Mouse (Mus musculus) hindbrain, postnatal 0 days (tissue): ENCODE results near the gene Esrra. TPM values are rescaled to one million over a fixed set of nuclear protein-coding genes. Genes with fewer than 3 reads are reported as not detected.

Experiments used
- ATAC-seq: fragments of 200-750 bp; cut with Nextera tagmentation; 2 replicates; pipeline ENCODE4 v1.8.0; 2017; ENCODE audit warnings: mild to moderate bottlenecking, moderate TSS enrichment, moderate library complexity
- DNase-seq: peaks from one replicate; pipeline ENCODE4 v3.0.0-alpha.2; 2015; ENCODE audit warnings: low spot score
- H3K27ac ChIP-seq: fragments of 300-500 bp; sonication (generic); 2 replicates; pipeline ENCODE4 v1.5.1; 2014; ENCODE audit warnings: mild to moderate bottlenecking
- H3K27me3 ChIP-seq: fragments of 300-500 bp; sonication (generic); 2 replicates; pipeline ENCODE4 v1.6.1; 2014; ENCODE audit warnings: low read length, mixed read lengths; ENCODE audit not compliant: insufficient read depth
- H3K36me3 ChIP-seq: fragments of 300-500 bp; sonication (generic); 2 replicates; pipeline ENCODE4 v1.6.1; 2014; ENCODE audit warnings: low read length, mixed read lengths; ENCODE audit not compliant: insufficient read depth
- H3K4me1 ChIP-seq: fragments of 300-500 bp; sonication (generic); 2 replicates; pipeline ENCODE4 v1.6.1; 2014; ENCODE audit warnings: antibody characterized with exemption, low read length, mixed read lengths; ENCODE audit not compliant: insufficient read depth
- H3K4me2 ChIP-seq: fragments of 300-500 bp; sonication (generic); 2 replicates; pipeline ENCODE4 v1.6.1; 2014; ENCODE audit warnings: low read depth, mild to moderate bottlenecking, low read length, moderate library complexity, mixed read lengths
- H3K4me3 ChIP-seq: fragments of 300-500 bp; sonication (generic); 2 replicates; pipeline ENCODE4 v1.5.1; 2014; ENCODE audit warnings: low read length
- H3K9ac ChIP-seq: fragments of 300-500 bp; sonication (generic); replicated peaks from 2 replicates; pipeline ENCODE4 v1.6.1; 2014; ENCODE audit warnings: mild to moderate bottlenecking, low read length, moderate library complexity, mixed read lengths
- H3K9me3 ChIP-seq: fragments of 300-500 bp; sonication (generic); 2 replicates; pipeline ENCODE4 v1.6.1; 2016; ENCODE audit warnings: low read length, mixed read lengths
- CTCF ChIP-seq: IDR thresholded peaks from 2 replicates; pipeline ENCODE4 v1.5.1; 2016; ENCODE audit warnings: antibody characterized with exemption, control low read depth, low read depth
- WGBS: fragments of 180-500 bp; shearing (Covaris S2); extraction: QIAGEN DNeasy Blood & Tissue Kit; methylation state at CpG from one replicate; pipeline ENCODE4 v1.1.7; 2014; 5-methylcytosine and 5-hydroxymethylcytosine counted together
- polyA plus RNA-seq: library from polyadenylated mRNA; unstranded; fragments of >200 nt; fragmentation: Nextera tagmentation; extraction: Ambion mirVana; gene quantifications from 2 replicates; pipeline ENCODE4 v1.2.1, GENCODE M21; 2015
- total RNA-seq: library from RNA; depleted of rRNA; stranded (reverse); fragments of >200 nt; gene quantifications from 2 replicates; pipeline ENCODE4 v1.2.3, GENCODE M21; 2014

Esrra gene
- total and polyA plus RNA-seq, 2 experiments from 2014 or later: 12.3 to 61.6 TPM

GRCm38 (mm10) chr19:6950613-6951153 lies 29.1 kb upstream of the Esrra start:
- Histone ChIP-seq H3K9ac (peak overlapping the region; percentile 59), H3K4me1 (peaks cover 14% of the 10 kb centered on the region), H3K4me3 (peak overlapping the region; percentile 61), H3K27ac (peak overlapping the region; percentile 91), H3K27me3 (no peaks in the 10 kb centered on the region), H3K9me3 (no peaks in the 10 kb centered on the region), H3K36me3 (0 out of 2 replicates have a peak, but pooled peaks cover 1% of the 10 kb centered on the region), H3K4me2 (peak overlapping the region; percentile 99)
- DNase-seq: peak; percentile 75
- WGBS: under 1% methylated on average over 28 of the region's 28 CpGs
- ATAC-seq: peak; percentile 25
- TF ChIP-seq CTCF: no peak

DNA sequence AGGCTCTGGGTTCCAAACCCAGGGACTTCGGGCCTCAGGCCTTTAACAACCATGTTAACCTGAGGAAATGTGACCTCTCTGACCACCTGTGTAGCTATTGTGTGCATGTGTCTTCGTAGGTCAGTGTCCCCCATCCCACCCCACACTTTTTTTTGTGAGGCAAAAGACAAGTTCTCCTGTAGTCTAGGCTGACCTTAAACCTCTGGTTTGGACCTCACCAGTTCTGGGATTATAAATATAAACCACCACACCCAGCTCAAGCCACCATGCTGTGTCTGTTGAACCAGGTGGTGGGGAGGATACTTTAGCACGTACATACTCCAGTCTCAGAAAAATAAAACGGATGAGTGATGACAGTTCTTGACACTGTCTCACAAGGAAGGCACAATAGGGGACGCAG lies 28.3 kb upstream of the Esrra start:
- Histone ChIP-seq H3K4me1 (peaks cover 14% of the 10 kb centered on the region), H3K9ac (peak overlapping the region; percentile 59; the same call in 1 of the 2 replicates), H3K4me2 (peak overlapping the region; percentile 99), H3K27me3 (no peaks in the 10 kb centered on the region), H3K4me3 (peak overlapping the region; percentile 61; the same call in 1 of the 2 replicates), H3K27ac (peak overlapping the region; percentile 91; the same call in 1 of the 2 replicates), H3K36me3 (no peaks in the 10 kb centered on the region), H3K9me3 (no peaks in the 10 kb centered on the region)
- ATAC-seq (no peak), DNase-seq (no peak)
- no peak for TF ChIP-seq CTCF
- WGBS: 35% methylated on average over 5 of the region's 5 CpGs

- Histone ChIP-seq H3K36me3 (no peaks in the 10 kb centered on the region), H3K4me2 (no peak overlapping the region; the same call in 1 of the 2 replicates), H3K9me3 (no peaks in the 10 kb centered on the region), H3K4me1 (peaks cover 14% of the 10 kb centered on the region), H3K27ac (no peak overlapping the region), H3K4me3 (no peak overlapping the region), H3K9ac (no peak overlapping the region; the same call in 1 of the 2 replicates), H3K27me3 (no peaks in the 10 kb centered on the region)
- no peak for ATAC-seq
- no peak for TF ChIP-seq CTCF
- no peak for DNase-seq
- 88% methylated on average over 5 of the region's 5 CpGs for WGBS
These were observed 27.9 kb upstream of the Esrra start for GRCm38 (mm10) chr19:6949532-6949931.

DNA sequence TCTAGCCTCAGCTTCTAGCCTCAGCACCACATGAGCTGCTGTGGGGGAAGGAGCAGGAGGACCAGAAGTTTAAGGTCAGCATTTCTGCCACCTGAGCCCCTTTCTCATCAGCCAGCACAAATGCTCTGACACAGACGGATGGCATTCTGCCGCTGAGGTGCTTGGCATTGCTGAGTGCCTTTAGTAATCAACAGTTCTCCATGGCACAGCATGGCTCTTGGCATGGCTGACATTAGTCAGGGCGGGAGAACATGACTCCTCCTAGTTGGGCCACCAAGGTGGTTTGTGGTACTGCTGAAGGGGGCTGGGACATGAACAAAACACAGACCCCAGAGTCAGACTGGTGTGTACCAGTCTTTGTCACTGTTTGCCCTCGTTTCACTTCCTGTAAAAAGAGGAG lies 26.6 kb upstream of the Esrra start:
- no peak overlapping the region; the same call in 1 of the 2 replicates for H3K27ac ChIP-seq
- no peak for TF ChIP-seq CTCF
- no peaks in the 10 kb centered on the region for H3K9me3 ChIP-seq
- peak; percentile 35 for DNase-seq
- no peak for ATAC-seq
- H3K9ac ChIP-seq: 0 out of 2 replicates have a peak overlapping the region, but pooled peaks have one; percentile 13
- H3K36me3 ChIP-seq: no peaks in the 10 kb centered on the region
- peaks cover 13% of the 10 kb centered on the region for H3K4me1 ChIP-seq
- 53% methylated on average over 4 of the region's 4 CpGs for WGBS
- no peak overlapping the region for H3K4me2 ChIP-seq
- H3K4me3 ChIP-seq: no peak overlapping the region
- H3K27me3 ChIP-seq: no peaks in the 10 kb centered on the region

- H3K27me3 ChIP-seq: no peaks in the 10 kb centered on the region
- peaks cover 13% of the 10 kb centered on the region for H3K4me1 ChIP-seq
- no peak for TF ChIP-seq CTCF
- 55% methylated on average over 4 of the region's 4 CpGs for WGBS
- no peak for ATAC-seq
- H3K4me3 ChIP-seq: no peak overlapping the region
- no peak overlapping the region; the same call in 1 of the 2 replicates for H3K27ac ChIP-seq
- H3K4me2 ChIP-seq: no peak overlapping the region
- no peaks in the 10 kb centered on the region for H3K9me3 ChIP-seq
- DNase-seq: no peak
- H3K9ac ChIP-seq: 0 out of 2 replicates have a peak overlapping the region, but pooled peaks have one; percentile 13
- no peaks in the 10 kb centered on the region for H3K36me3 ChIP-seq
These were observed 26.1 kb upstream of the Esrra start for GRCm38 (mm10) chr19:6947742-6948141.

DNA sequence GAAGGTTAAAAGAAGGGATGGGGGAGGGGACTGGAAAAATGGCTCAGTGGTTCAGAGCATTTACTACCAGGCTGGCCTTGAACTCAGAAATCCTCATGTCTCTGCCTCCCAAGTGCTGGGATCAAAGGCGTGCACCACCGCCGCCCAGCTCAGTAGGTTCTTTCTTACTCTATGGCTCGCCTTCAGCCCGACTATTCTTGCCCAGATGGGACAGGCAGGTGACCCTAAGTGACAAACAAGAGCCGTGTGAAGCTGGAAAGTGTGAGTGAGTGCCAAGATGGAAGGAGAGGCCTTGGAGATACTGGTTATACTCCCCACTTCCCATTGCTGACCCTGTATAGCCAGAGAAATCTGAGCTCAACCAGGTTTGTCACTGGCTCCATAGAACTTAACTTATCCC lies 22.1 kb upstream of the Esrra start:
- WGBS: 92% methylated on average over 6 of the region's 6 CpGs
- no peak for ATAC-seq

DNA sequence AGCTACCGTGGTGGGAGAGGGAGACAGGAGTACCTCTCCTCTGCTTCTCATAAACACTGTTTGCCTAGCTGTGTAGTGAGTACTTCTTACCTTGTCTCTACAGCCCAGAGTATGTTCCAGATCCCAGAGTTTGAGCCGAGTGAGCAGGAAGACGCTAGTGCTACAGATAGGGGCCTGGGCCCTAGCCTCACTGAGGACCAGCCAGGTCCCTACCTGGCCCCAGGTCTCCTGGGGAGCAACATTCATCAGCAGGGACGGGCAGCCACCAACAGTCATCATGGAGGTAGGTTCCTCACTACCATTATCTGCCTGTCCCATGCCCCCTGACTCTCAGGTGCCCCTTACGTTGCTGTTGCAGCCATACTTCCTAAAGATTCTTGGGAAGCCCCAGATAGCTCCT lies 21.2 kb upstream of the Esrra start:
- Histone ChIP-seq H3K9ac (peak overlapping the region; percentile 80), H3K36me3 (no peaks in the 10 kb centered on the region), H3K4me2 (peak overlapping the region; percentile 99), H3K27me3 (no peaks in the 10 kb centered on the region), H3K27ac (peak overlapping the region; percentile 91), H3K4me1 (peaks cover 24% of the 10 kb centered on the region), H3K4me3 (peak overlapping the region; percentile 61), H3K9me3 (no peaks in the 10 kb centered on the region)
- 29% methylated on average over 5 of the region's 5 CpGs for WGBS
- TF ChIP-seq CTCF: no peak
- no peak for DNase-seq
- ATAC-seq: no peak

More for the DNA sequence above, 22.1 kb upstream of the Esrra start:
- Histone ChIP-seq H3K9ac (no peak overlapping the region), H3K4me1 (peaks cover 24% of the 10 kb centered on the region), H3K27me3 (no peaks in the 10 kb centered on the region), H3K4me2 (no peak overlapping the region), H3K4me3 (no peak overlapping the region), H3K9me3 (no peaks in the 10 kb centered on the region), H3K27ac (no peak overlapping the region), H3K36me3 (no peaks in the 10 kb centered on the region)
- TF ChIP-seq CTCF: no peak
- no peak for DNase-seq
